ENCODE assay signal across 28 mouse cellular contexts in the genomic region with DNA sequence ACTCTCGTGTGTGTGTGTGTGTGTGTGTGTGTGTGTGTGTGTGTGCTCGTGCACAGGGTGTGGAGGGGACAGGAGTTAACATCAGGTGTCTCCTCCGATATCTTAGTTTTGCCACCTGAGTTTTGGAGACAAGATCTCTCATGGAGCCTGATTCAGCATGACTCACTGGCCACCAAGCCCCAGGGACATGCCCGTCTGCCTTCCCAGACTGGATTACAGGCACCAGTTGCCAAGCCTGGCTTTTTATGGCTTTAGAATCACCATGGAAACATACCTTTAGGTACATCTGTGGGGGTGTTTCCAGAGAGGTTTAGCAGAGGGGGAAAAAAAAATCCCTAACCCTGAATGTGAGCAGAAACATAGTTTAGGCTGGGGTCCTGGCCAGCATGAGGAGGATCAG. TPM values are rescaled to one million over a fixed set of nuclear protein-coding genes. Genes with fewer than 3 reads are reported as not detected.
DNase-seq lines count a peak whose midpoint lies in the region; ATAC-seq and TF ChIP-seq lines count a peak whose summit lies in the region.
"Had no signal": no experiment of that assay in that cellular context is flagged by ENCODE, and none has a peak within 500 bp of the region (broad histone marks: within the 10 kb centered on the region; RNA-seq: fewer than 3 reads in every experiment).

No protein-coding gene starts in this region.

- no peaks in the 10 kb centered on the region for H3K27me3 ChIP-seq in heart, embryonic 12.5 days (replicated peaks)
- H3K27me3 ChIP-seq in forebrain, embryonic 13.5 days = no peaks in the 10 kb centered on the region
- H3K27me3 ChIP-seq: CH12.LX; intestine, embryonic 15.5 days; liver, embryonic 15.5 days; lung, embryonic 15.5 days had no signal

- H3K9ac ChIP-seq in heart, embryonic 12.5 days = no peak overlapping the region
- H3K9ac ChIP-seq in forebrain, embryonic 13.5 days = no peak overlapping the region
- H3K9ac ChIP-seq: embryonic facial prominence, embryonic 13.5 days; intestine, embryonic 15.5 days; liver, embryonic 15.5 days; lung, embryonic 15.5 days had no signal

- WGBS in heart, embryonic 12.5 days = 71% methylated on average over 4 of the region's 4 CpGs
- 79% methylated on average over 4 of the region's 4 CpGs for WGBS in forebrain, embryonic 13.5 days

- no peak for TF ChIP-seq CTCF in embryonic fibroblast, embryonic 13.5 days (IDR thresholded peaks at IDR 0.05; ENCODE audit: borderline replicate concordance, insufficient read depth, low read length)

- DNase-seq in heart, adult 11 months = peak; percentile 74
- DNase-seq in right cerebral cortex, adult 18-20 months = peak; percentile 31
- no peak for DNase-seq in right cerebral cortex, postnatal 4 days
- DNase-seq in adrenal gland, adult 2 months = no peak
- DNase-seq: adrenal gland, postnatal 10 days; cerebellum, adult 2 months; gastrocnemius, postnatal 10 days; heart, postnatal 10 days; kidney, postnatal 25 days; liver; lung, postnatal 36 days; midbrain, embryonic 14.5 days had no signal

- H3K4me2 ChIP-seq in heart, embryonic 12.5 days = no peak overlapping the region
- no peak overlapping the region for H3K4me2 ChIP-seq in forebrain, embryonic 13.5 days
- H3K4me2 ChIP-seq: embryonic facial prominence, embryonic 13.5 days; heart, embryonic 11.5 days; intestine, embryonic 15.5 days; liver, embryonic 15.5 days; lung, embryonic 15.5 days had no signal

- H3K36me3 ChIP-seq in heart, embryonic 12.5 days = no peaks in the 10 kb centered on the region
- no peaks in the 10 kb centered on the region for H3K36me3 ChIP-seq in forebrain, embryonic 13.5 days (ENCODE audit: poor library complexity, severe bottlenecking)
- H3K36me3 ChIP-seq: embryonic facial prominence, embryonic 13.5 days; G1E; hindbrain, embryonic 10.5 days; intestine, embryonic 15.5 days; liver, embryonic 15.5 days; lung, embryonic 15.5 days had no signal

- H3K27ac ChIP-seq in heart, embryonic 12.5 days (ENCODE audit: poor library complexity, severe bottlenecking) = no peak overlapping the region
- peak overlapping the region; percentile 15; the same call in 1 of the 2 replicates for H3K27ac ChIP-seq in embryonic fibroblast, embryonic 13.5 days (ENCODE audit: insufficient read depth, low read length)
- no peak overlapping the region for H3K27ac ChIP-seq in forebrain, embryonic 13.5 days
- H3K27ac ChIP-seq: embryonic facial prominence, embryonic 13.5 days; hindbrain, embryonic 10.5 days; intestine, embryonic 15.5 days; liver, embryonic 15.5 days; lung, embryonic 15.5 days had no signal

- no peaks in the 10 kb centered on the region for H3K9me3 ChIP-seq in heart, embryonic 12.5 days (replicated peaks)
- no peaks in the 10 kb centered on the region; the same call in 1 of the 2 replicates for H3K9me3 ChIP-seq in forebrain, embryonic 13.5 days (replicated peaks)
- H3K9me3 ChIP-seq: hindbrain, embryonic 10.5 days; intestine, embryonic 15.5 days; liver, embryonic 15.5 days; lung, embryonic 15.5 days had no signal

- no peak for TF ChIP-seq POLR2A in embryonic fibroblast, embryonic 13.5 days (IDR thresholded peaks at IDR 0.05; ENCODE audit: low read depth, low read length)

- no peaks in the 10 kb centered on the region for H3K4me1 ChIP-seq in heart, embryonic 12.5 days (replicated peaks)
- H3K4me1 ChIP-seq in embryonic fibroblast, embryonic 13.5 days (ENCODE audit: control insufficient read depth, insufficient read depth, low read length) = no peaks in the 10 kb centered on the region; the same call in 1 of the 2 replicates
- H3K4me1 ChIP-seq in forebrain, embryonic 13.5 days = no peaks in the 10 kb centered on the region
- H3K4me1 ChIP-seq: embryonic facial prominence, embryonic 13.5 days; hindbrain, embryonic 10.5 days; intestine, embryonic 15.5 days; liver, embryonic 15.5 days; lung, embryonic 15.5 days had no signal

- ATAC-seq in heart, embryonic 12.5 days (ENCODE audit: insufficient number of reproducible peaks, low FRiP score) = no peak
- ATAC-seq in forebrain, embryonic 13.5 days = no peak
- ATAC-seq: activated CD4-positive, CD25-positive, alpha-beta regulatory T cell, adult 4 months; forebrain, embryonic 14.5 days; hindbrain, embryonic 16.5 days; intestine, embryonic 15.5 days had no signal

- H3K4me3 ChIP-seq in heart, embryonic 12.5 days = no peak overlapping the region
- H3K4me3 ChIP-seq in embryonic fibroblast, embryonic 13.5 days (ENCODE audit: insufficient read depth, low read length) = no peak overlapping the region
- no peak overlapping the region for H3K4me3 ChIP-seq in forebrain, embryonic 13.5 days
- H3K4me3 ChIP-seq: embryonic facial prominence, embryonic 13.5 days; hindbrain, embryonic 10.5 days; intestine, embryonic 15.5 days; liver, embryonic 15.5 days; lung, embryonic 15.5 days had no signal

RNA-seq across cellular contexts. Expression of a gene that starts 6.7 kb away (rescaled TPM):
- polyA plus RNA-seq in heart, embryonic 12.5 days (2016; fragmentation: Nextera tagmentation; extraction: Ambion mirVana) = 0.86 and 1.3 TPM in 2 replicates
- 30.9 and 34.5 TPM in 2 replicates for polyA plus RNA-seq in embryonic fibroblast, embryonic 13.5 days (2011; ENCODE audit: insufficient read length, low read depth, missing spikeins)
- total RNA-seq in adrenal gland, adult 2 months (2021) = 1 to 10 TPM; 2.5 to 6.4 TPM
- 2.9 and 3.0 TPM in 2 replicates for polyA plus RNA-seq in adrenal gland, adult 2 months (2012; rRNA removed)
- 5.6 and 6.5 TPM in 2 replicates for polyA plus RNA-seq in forebrain, embryonic 13.5 days (2015; fragmentation: Nextera tagmentation; extraction: Ambion mirVana)
- total RNA-seq: CH12.LX; granulocyte monocyte progenitor cell, adult 5-6 weeks; megakaryocyte-erythroid progenitor cell, adult 5-6 weeks had no signal
- polyA plus RNA-seq: G1E had no signal

Comparison
In these comparisons a context has a peak if more than half of its experiments do, and no peak if none do; other contexts are left out.
1. DNase-seq: peak in heart, adult 11 months (single experiment) and right cerebral cortex, adult 18-20 months (single experiment); none in right cerebral cortex, postnatal 4 days (single experiment) and adrenal gland, adult 2 months (single experiment).